Mouse (Mus musculus): Measurements from ENCODE around the gene Mef2d. TPM values are rescaled to one million over a fixed set of nuclear protein-coding genes. Genes with fewer than 3 reads are reported as not detected.
A peak's percentile ranks its signal among the peaks of the same experiment; 100 is the strongest.

Mef2d gene
- total RNA-seq, 2 experiments from 2014 or later = 210 to 213 TPM

DNA sequence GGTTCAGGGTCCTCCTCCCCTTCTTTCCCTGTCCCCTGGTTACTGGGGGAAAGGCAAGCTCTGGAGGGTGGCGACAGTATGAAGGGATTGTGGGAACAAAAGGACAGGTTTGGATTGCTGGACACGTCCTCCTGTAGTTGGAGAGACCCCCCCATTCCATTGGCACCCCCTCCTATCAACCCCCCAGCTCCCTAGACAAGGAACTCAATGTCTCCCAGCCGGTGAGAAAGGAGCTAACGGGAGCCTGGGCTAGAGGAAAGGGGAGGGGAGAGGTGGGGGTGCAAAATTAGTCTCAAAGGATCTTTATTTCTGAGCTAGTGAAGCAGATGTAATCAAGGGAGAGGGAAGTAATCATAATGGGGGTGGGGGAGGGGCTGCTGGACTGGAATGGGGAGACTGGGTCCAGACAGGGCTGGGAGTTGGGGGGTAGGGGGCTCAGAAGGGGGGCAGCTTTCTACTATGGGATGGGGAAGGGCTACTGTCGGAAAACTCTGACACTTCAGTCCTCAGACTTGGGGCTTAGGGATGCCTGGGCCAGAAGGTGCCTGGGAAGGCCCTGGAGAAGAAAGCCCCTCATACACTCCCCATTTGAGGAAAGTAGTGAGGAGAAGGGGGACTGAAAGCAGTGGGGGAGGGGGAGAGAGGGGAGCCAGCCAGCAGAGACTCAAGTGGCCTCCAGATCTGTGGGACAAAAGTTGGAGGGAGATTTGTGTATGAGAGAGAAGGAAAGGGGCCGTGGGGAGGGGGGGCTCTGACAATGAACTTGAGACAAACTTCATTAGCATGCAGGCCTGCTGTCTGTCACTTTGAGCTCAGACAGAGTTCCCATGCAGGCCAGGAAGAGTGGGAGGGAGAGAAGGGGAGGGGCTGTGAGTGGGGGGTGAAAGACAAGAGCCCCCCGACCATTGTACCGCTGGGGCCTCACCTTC is 63.7 kb downstream of the Mef2d start:
- no peak for DNase-seq (ENCODE audit: low spot score in 2 of 2)

DNA sequence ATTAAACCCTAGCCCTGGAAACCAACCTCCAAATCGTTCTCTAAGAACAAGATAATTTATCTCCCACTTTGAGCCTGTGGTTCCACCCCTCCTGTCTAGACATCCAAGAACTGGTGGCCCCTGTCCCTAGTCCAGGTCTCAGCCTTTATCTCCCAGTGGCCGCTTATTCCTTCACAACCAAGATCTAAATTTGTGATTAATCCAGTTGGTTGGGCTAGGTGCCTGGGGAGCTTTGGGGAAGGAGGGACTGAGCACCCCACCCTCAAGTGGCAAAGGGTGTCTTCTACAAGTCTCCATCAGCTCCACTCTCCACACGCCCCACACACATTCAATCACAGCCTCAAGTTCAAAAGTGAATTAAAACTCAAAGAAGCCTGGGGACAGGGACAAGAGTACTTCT is 64.3 kb downstream of the Mef2d start:
- DNase-seq (ENCODE audit: low spot score in 2 of 2) = no peak

DNA sequence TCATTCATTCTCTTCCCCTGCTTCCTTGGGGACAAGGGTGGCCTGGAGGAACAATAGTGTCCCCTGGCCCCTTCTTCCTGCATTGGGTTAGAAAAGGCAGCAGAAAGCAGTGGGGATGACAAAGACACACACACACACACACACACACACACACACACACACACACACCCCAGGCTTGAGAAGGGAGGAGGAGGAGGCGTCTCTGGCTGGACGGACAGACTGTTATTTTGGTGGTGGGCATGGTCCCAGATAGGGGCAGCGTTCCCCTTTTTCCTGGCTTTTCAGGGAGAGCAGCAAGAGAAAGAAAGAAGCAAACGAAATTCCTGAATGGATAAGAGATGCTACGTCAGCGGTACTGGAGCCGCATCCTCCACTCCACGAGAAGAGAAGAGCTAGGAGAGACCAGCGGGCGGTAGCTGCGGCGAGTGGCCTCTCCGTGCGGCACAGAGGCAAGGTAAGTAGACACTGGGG is 64.8 kb downstream of the Mef2d start:
- DNase-seq (ENCODE audit: low spot score in 2 of 2) = peak; percentile 67 to 74

DNA sequence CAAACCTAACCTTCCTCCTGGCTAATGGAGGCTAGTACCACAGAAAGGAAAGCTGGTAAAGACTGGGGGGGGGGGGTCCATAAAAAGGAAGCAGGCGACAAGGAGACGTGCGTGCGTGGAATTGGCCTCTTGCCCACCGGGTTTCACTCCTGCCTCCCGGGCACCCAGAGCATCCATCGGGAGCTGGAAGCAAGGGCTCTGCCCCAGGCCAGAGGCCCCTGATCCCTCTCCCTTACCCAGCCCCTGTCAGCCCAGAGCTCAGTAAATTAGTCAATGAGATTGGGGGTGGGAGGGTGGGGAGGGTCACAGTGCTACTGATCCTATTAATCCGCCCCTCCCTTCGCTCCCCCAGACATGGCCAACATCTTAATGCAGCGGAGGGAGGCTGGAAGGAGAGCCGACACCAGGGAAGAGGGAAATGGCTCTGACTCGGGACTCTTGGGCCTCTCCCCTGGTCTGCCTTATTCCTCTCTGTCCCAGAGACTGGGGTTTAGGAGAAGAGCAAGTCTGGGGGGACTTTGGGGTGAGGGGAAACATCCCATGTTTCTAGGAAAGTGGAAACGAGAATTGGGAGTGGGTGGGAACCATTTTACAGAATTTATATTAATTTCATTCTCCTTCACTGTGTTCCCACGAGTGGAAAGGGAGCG is 65.4 kb downstream of the Mef2d start:
- no peak for DNase-seq (ENCODE audit: low spot score in 2 of 2)

DNA sequence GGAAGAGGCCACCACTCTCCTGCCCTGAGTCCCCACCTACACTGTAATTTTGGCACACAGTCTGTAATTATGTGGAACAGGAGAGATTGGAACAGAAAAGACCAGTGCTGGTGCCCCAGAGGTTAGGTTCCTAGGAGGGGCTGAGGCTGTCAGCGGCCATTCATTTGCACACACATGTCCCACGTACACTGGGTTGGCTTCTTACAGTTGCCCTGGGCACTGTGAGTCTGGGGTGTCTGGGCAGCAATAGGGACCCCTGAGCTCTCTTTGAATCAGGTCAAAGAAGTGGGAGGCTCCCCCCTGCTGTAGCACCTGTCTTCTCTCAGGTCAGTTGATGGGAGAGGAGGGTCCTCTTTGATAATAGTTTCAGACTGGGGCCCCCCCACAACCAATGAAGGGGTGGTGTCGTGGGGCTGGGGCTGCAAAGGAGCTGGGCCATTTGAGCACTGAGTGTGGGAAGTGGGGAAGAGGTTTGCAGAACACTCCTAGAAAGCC is 66.1 kb downstream of the Mef2d start:
- no peak for DNase-seq (ENCODE audit: low spot score in 2 of 2)

DNA sequence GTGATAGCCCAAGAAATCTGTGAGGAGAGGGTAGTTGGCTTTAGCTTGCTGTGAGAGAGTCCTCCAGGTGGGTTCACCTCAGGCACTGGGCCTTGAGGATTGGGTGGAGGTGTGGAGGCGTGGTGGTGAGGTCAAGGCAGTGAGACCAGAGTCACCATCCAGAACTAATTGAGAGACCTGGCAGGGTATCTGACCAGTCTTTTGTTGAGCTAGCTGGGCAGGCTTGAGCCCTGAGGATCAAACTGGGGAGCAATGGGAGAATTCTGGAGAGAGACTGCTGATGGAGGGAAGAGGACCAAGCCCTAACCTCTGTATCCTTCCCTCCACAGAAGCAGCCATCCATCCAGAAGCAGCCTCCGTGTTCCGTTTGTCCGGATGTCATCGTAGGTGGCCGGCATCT is 67.1 kb downstream of the Mef2d start:
- no peak for DNase-seq (ENCODE audit: low spot score in 2 of 2)

DNA sequence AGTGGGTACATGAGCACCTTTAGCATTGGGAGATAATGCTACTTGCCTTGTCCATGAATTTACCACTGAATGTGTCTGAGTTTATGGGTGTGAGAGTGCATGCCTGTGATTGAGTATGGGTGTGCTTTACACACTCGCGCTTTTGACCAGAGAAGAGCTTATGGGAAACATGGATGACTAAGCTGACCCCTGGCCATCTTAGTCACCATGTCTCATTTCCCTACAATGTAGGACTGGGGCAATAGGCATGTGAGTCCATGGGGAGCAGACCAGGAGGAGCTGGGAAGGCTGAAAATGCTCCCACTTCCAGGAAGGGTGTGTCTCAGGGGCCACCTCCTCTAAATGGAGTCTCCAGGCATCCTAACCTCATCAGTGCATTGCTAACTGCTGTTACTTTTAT is 67.9 kb downstream of the Mef2d start:
- no peak for DNase-seq (ENCODE audit: low spot score in 2 of 2)

DNA sequence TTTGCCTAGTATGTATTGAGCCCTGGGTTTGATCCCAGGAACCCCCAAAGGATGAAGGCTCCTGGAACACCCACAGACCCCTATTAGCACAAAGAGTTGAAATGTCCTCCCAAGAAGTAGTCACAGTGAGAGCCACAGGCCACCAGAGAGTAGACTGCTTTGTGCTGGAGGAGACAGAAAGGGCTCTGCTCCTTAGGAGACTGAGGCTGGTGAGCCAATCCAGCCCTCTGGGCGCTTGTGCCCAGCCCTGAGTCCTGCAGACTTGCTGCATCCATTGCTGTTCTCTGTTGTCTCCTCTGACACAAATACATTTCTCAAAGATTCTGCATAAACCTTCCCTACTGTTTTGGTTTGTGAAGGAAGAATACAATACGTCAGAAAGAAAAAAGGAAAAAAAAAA is 68.7 kb downstream of the Mef2d start:
- DNase-seq (ENCODE audit: low spot score in 2 of 2) = no peak

DNA sequence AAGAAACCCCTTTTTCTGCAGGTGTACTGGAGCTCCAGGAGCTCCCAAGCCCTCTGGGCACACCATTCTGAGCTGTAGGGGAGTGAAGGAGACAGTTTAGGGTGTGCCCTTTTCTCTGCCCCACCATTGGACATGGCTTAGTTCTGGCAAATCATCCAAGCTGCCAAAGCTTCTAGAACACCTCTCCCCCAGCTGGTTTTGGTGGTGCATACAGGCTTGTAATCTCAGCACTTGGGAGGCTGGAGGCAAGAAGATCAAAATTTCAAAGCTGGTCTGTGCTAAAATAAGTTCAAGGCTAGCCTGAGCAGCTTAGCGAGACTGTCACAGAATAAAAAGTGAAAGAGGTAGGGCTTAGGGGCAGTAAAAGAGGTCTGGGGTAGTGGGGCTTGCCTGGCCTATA is 70.2 kb downstream of the Mef2d start:
- no peak for DNase-seq (ENCODE audit: low spot score in 2 of 2)

DNA sequence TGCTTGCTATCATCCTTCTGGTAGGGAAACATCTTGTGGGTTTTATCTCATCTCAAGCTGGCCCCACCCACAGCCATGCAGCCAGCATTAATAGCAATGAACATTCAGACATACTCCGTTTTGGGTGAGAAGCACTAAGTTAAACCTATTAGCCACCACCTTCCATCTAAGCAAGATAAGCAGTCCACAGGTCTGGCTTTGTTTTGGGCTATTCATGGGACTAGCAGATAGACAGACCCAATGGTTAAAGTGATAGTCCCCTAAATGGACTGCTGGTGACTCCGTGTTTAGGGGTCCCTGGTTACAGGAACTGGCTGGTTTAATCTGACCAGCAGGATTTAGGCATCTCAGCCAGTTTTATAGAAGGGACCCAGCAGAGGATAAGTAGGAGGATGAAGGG is 70.8 kb downstream of the Mef2d start:
- DNase-seq (ENCODE audit: low spot score in 2 of 2) = no peak

DNA sequence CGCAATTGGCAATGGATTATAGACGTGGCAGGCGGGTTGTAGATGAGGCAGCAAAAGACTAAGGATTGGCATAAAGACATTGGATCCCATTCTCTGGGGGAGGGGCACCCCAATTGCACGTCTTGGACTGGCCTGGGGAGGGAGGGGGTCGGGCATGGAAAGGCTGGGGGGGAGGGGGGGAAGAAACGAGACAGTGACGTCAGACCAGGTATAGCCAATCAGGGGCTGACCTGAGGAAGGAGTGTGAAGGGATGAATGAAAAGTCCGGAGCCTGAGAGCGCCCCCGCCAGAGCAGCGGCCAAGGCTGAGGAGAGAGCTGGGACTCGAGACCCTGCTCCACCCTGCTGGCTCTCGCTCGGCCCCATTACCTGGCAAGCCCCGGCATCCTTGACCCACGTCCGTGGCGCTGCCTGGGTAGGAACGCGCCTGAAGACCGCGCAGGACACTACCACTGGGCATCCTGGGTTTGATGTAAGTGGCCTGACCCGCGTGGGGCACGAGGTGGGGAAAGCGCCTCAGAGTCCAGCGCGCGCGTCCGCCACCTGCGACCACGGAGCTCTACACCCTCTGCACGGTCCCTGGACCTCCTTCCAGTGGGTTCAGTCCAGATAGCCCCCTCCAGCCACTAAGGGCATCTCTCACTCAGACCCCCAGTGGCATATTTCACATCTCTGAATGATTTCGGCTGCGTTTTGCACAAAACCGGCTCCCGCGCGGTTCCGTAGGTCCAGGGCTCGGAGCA is 72.2 kb downstream of the Mef2d start:
- DNase-seq (ENCODE audit: low spot score in 2 of 2) = peak; percentile 78 to 84

DNA sequence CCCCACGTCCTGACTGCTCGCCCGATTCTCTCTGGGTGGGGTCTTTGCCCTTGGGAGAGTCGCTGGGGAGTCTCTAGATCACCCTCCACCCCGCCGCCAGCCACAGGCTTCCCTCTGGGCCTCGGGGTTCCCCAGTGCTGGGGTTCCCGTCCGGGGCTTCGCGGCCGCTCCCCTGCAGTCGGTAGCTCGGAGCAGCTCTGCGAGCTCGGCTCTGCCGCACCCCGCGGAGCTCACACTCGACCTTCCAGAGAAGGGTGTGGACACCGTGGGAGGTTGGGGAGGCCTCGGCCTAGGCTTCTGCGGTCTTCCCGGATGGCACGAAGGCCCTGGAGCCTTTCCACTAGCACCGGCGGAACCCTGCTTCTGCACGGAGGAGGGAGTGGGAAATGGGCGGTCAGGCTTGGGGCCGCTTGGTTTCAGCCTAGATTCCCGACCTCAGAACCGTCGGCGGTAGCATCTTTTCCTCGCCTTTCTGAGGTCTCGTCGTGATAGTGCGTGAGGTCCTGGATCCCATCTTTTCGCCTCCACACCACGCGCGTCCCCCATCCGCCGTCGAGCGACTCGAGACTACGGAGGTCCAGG is 72.9 kb downstream of the Mef2d start:
- peak in 1 of 2 experiments; percentile 59 for DNase-seq (ENCODE audit: low spot score in 2 of 2)

DNA sequence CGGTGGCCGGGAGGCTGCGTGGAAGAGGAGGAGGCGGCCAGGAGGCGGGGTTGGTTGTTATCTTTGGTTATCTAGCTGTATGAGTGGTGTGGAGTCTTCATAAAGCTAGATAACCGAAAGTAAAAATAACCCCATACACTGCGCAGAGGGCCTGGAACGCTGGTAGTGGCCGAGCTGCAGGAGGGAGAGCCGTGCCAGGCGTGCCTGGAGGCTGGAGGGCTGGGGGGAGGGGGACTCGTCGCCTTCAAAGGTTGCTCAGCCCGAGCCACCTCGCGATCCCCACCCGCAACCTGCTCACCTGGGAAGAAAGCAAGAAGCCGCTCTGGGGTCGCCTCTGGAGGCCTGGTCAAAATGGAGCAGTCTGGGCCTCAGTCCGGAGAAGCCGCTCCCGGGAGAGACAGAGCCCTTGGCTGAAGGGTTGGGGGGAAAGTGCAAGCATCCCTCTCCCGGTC is 73.4 kb downstream of the Mef2d start:
- DNase-seq (ENCODE audit: low spot score in 2 of 2) = no peak

DNA sequence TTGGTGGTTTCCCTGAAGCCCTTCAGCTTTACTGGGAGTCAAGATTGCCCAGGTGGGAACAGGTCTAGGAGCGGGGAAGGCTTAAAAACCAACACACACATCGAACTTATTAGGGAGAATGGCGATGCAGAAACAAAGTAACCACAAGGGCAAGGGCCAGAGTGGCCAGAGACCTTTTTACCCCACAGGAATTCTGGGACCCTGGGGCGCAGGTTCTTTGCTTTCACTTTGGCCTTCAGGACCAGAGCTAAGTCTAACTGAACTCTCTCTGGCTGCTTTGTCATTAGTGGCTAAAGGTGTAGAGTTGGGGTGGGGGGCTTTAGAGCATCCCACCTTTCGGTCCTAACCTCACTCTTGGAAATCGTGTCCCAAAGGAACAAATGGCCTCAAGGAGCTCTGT is 73.9 kb downstream of the Mef2d start:
- no peak for DNase-seq (ENCODE audit: low spot score in 2 of 2)

DNA sequence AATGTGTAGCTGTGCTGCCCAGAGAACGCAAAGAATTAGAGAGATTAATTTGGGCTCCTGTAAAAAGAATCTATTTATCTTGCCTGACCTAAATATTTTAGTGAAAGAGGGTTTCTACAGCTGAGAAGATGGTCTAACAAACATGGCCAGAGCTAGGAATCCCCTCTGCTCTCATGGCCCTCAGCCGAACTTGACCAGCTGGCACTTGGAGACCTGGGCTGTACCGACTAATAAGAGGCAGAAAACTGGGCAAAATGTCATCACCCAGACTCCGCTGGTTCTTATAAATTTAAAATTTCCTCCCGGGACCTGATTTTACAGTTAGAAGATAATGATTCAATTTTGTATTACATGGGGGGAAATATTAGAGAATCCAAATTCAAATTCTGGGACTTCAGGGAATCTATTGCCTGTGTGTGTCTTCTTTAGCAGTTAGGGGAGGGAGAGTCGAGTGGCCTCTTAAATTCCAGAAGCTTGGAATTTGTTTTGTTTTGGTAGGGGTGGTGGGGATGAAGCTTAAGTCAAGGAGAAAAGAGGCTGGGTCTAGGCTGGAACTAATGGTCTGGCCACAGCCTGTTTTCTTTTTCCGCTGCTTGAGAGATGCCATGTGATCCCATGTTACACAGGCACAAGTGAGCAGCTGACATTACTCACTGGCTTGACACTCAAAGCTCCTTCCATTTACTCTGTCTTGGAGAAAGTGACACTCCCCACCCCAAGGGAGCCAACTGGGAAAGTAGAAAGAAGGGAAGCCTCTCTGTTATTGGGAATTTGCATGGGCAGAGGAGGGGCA is 74.6 kb downstream of the Mef2d start:
- no peak for DNase-seq (ENCODE audit: low spot score in 2 of 2)

DNA sequence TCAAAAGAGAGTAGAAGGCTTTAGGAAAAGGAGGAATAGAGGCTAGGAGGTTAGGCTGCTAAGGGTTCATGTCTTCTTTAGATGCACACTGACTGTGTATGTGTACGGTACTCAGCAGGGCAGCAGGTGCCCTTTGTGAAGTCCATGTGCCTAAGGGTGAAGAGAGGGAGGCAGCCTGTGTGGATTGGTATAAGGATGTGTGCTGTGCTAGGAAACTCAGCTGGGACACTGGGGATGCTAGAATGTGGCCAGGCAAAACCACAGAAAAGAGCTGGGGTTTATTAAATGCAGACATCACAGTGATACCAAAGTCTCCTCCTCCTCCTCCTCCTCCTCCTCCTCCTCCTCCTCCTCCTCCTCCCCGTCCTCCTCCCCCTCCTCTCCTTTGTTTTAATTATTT is 75.5 kb downstream of the Mef2d start:
- no peak for DNase-seq (ENCODE audit: low spot score in 2 of 2)

DNA sequence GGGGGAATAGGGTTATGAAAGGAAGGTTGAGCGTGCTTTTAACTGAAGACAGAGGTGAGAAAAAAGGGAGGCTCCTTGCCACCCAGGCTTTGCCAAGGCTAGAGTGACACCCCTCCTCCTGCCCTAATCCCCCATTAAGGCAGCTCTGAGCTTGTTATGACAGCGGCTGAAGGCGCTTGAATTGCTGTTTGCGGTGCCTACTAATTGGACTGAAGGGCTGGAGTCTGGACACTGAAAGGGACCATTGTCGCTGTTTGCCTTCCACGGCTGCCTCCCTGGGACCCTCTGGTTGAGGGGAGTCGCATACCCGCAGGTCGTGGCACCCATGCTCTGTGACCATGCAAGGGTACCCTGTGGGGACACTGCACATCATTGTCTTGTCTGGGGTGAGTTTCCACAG is 77.8 kb downstream of the Mef2d start:
- no peak for DNase-seq (ENCODE audit: low spot score in 2 of 2)

DNA sequence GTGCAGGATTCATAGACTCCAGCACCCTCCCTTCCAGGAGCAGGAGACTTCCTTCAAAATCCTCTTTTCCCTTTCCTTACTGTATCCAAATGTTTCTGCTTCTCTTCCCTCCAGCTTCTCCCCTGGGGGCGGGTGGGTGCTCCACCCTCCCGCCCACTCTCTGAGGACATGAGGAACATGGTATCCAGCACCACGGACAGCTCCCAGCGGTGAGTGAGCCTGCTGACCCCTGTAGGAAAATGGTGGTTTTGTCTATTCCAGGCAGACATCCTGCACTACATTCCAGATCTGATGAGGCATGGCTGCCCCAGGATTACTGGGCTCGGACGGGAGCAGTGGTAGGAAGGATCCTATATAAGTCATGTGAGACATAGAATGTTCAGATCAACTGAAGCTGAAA is 78.7 kb downstream of the Mef2d start:
- DNase-seq (ENCODE audit: low spot score in 2 of 2) = no peak

Data from left cerebral cortex, adult 18-20 months (tissue).